Comparison of ENCODE assay signal across 17 mouse cellular contexts in the genomic region with DNA sequence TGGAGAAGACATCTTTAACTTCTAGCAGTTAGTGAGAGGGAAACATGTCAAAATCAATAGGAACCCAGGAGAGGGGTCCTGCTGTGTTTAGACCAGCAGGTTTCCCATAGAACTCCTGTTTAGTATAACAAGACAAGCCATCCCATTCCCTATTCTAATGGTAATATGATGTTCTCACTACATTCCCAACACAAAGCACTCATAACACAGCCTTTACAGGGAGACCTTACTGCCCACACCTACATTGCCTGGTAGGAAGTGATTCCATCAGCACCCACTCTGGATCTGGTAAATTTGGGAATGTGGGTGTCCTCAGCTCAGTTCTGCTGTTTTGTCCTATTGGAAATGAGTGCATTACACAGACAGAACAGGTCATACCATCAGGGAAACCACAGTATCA.
"Had no signal": no experiment of that assay in that cellular context is flagged by ENCODE, and none has a peak within 500 bp of the region (broad histone marks: within the 10 kb centered on the region; RNA-seq: fewer than 3 reads in every experiment).

No protein-coding gene starts in this region.

- DNase-seq: kidney, adult 9 months; kidney, postnatal 14 days; kidney, postnatal 4 days; layer of hippocampus, adult 9-11 months; layer of hippocampus, postnatal 36 days; left cerebral cortex, postnatal 4 days; liver, postnatal 0 days; lung, postnatal 10 days; lung, postnatal 36 days; midbrain, embryonic 14.5 days; thymus, adult 18-20 months; thymus, postnatal 36 days had no signal

- H3K27ac ChIP-seq: left cerebral cortex, adult 2 months; limb, embryonic 12.5 days; limb, embryonic 15.5 days; liver, embryonic 14.5 days; lung, embryonic 15.5 days had no signal

- H3K4me3 ChIP-seq: left cerebral cortex, adult 2 months; limb, embryonic 12.5 days; limb, embryonic 15.5 days; lung, embryonic 15.5 days had no signal
